Mouse (Mus musculus): Measurements from ENCODE around the gene Gm3373. TPM values are rescaled to one million over a fixed set of nuclear protein-coding genes. Genes with fewer than 3 reads are reported as not detected.
"Not testable (repeated sequence)": the region's sequence is repeated elsewhere in the genome, so short reads cannot be mapped to it uniquely, and the experiment has no call there.

Gene Gm3373
- total RNA-seq (2021) = not detected
- long read RNA-seq, experiment 1 = 0 reads
- long read RNA-seq, experiment 2 = 0 reads

- DNase-seq; intact Hi-C loops (cut with DNase I): not testable (repeated sequence)
These were observed at the start of gene Gm3373 for GRCm38 (mm10) chr14:5741477-5741876. Gm3373 (minus strand) TSS chr14:5741577.

- DNase-seq; intact Hi-C loops (cut with DNase I): not testable (repeated sequence)
These were observed 54.0 kb downstream of the Gm3373 start, which contains the start of gene Gm9603 for GRCm38 (mm10) chr14:5687357-5687756. Gm9603 (minus strand) TSS chr14:5687457.

Other genes with a start within 250 kb of the Gm3373 start
- gene Gm3488, start 239.9 kb downstream of the Gm3373 start, total RNA-seq (2021) = under 1 TPM in 1 of 2 experiments, not detected in 1; 0.26 TPM
- not detected for gene Gm3532, start 203.1 kb downstream of the Gm3373 start, total RNA-seq (2021)
- not detected for gene Gm8265, start 108.5 kb downstream of the Gm3373 start, total RNA-seq (2021)
- gene Gm9603, start 54.1 kb downstream of the Gm3373 start, total RNA-seq (2021) = not detected
- under 1 TPM in 1 of 2 experiments, not detected in 1; 0.20 TPM for gene Gm3383, start 66.4 kb upstream of the Gm3373 start, total RNA-seq (2021)
- not detected for gene Gm3424, start 88.8 kb upstream of the Gm3373 start, total RNA-seq (2021)
- gene Gm8237, start 138.8 kb upstream of the Gm3373 start, total RNA-seq (2021) = under 1 TPM in 1 of 2 experiments, not detected in 1; 0.28 TPM
- under 1 TPM in 1 of 2 experiments, not detected in 1; 0.18 TPM for gene Gm3248, start 220.2 kb upstream of the Gm3373 start, total RNA-seq (2021)
- not detected for gene Gm3453, start 237.6 kb upstream of the Gm3373 start, total RNA-seq (2021)